Mouse (Mus musculus) megakaryocyte, embryonic 14.5 days (primary cell): ENCODE data around the gene Usb1.

ENCODE experiments used
- FLI1 ChIP-seq: IDR thresholded peaks from 2 replicates; pipeline ENCODE4 v1.6.1; 2012; ENCODE audit warnings: low read length, inconsistent platforms, mixed read lengths
- GATA1 ChIP-seq: IDR thresholded peaks from 3 replicates; pipeline ENCODE4 v1.6.1; 2012; ENCODE audit warnings: mixed read lengths, low read length, inconsistent platforms, borderline replicate concordance

DNA sequence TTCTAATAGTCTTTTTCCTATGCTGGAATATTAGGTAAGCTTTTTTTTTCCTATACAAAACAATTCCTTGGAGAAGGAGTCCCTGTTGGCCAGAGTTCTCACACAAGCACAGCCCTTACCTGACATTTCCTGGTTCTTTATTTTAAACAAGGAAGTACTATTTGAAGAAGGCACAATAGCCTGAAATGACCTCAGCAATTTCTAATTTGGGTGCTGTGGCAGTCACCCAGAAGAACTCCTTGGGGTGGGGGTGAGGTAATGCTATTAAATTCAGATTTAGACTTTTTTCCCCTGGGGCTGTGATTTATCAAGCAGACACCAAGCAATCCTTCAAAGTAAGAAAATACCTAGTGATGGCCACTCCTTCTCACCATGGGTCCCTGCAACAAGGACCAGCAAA lies 48.9 kb downstream of the Usb1 start:
- TF ChIP-seq GATA1 (no peak), FLI1 (no peak)
